Mouse (Mus musculus): ENCODE measurements at regions not wholly inside any gene's neighbourhood (a gene's known extent, or its start where the extent isn't known, plus 50 kb on each side); places are given as distances from the start of the nearest gene placed in this dataset.

GRCm38 (mm10) chr2:9691506-9691905 lies 189.5 kb upstream of the 4930412O13Rik start:
- TF ChIP-seq CTCF (IDR thresholded peaks at IDR 0.05; ENCODE audit: low read depth, low read length) (no peak), POLR2A (IDR thresholded peaks at IDR 0.05; ENCODE audit: extremely low read depth, insufficient read depth, low read length) (no peak)
